Comparison of ENCODE assay signal across 19 mouse cellular contexts in the genomic region with DNA sequence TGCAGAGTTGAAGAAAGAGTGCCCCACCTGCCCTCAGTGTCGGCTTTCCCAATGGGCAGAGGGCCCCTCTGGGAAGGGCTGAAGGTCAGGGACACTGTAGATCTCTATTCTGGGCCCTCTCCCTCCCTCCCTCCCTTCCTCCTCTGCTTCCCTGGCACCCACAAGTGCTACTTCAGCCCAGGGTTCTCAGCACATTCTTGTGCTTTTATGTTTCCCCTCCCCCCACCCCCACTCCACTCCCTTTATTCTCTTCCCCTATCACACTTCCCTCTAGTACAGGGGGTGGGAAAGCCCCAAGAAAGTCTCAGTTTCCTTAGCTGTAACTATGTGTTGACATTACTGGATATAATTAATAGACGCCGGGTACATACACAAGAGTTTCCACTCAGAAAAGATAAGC. TPM values are rescaled to one million over a fixed set of nuclear protein-coding genes. Genes with fewer than 3 reads are reported as not detected.
DNase-seq lines count a peak whose midpoint lies in the region; ATAC-seq lines count a peak whose summit lies in the region.
"Had no signal": no experiment of that assay in that cellular context is flagged by ENCODE, and none has a peak within 500 bp of the region (broad histone marks: within the 10 kb centered on the region; RNA-seq: fewer than 3 reads in every experiment).

No protein-coding gene starts in this region.

- H3K4me1 ChIP-seq in hindbrain, embryonic 10.5 days (replicated peaks), result peaks cover 97% of the 10 kb centered on the region
- peaks cover 35% of the 10 kb centered on the region for H3K4me1 ChIP-seq in hindbrain, embryonic 11.5 days (replicated peaks; ENCODE audit: control insufficient read depth, insufficient read depth, low read length)
- H3K4me1 ChIP-seq in embryonic facial prominence, embryonic 10.5 days, result peaks cover 99% of the 10 kb centered on the region
- peaks cover 83% of the 10 kb centered on the region for H3K4me1 ChIP-seq in hindbrain, embryonic 15.5 days (replicated peaks)
- peaks cover 94% of the 10 kb centered on the region for H3K4me1 ChIP-seq in neural tube, embryonic 13.5 days (replicated peaks)

- H3K4me3 ChIP-seq in hindbrain, embryonic 10.5 days, result peak overlapping the region; percentile 13; the same call in 1 of the 2 replicates
- no peak overlapping the region for H3K4me3 ChIP-seq in hindbrain, embryonic 11.5 days (ENCODE audit: low read depth, low read length)
- H3K4me3 ChIP-seq in embryonic facial prominence, embryonic 10.5 days, result no peak overlapping the region
- no peak overlapping the region for H3K4me3 ChIP-seq in hindbrain, embryonic 15.5 days
- 0 out of 2 replicates have a peak overlapping the region, but pooled peaks have one; percentile 76 for H3K4me3 ChIP-seq in neural tube, embryonic 13.5 days
- H3K4me3 ChIP-seq: embryonic facial prominence, embryonic 12.5 days; left cerebral cortex, adult 2 months; limb, embryonic 15.5 days had no signal

- DNase-seq in hindbrain, embryonic 10.5 days (ENCODE audit: low spot score), result no peak
- no peak for DNase-seq in hindbrain, embryonic 11.5 days (ENCODE audit: low spot score)
- DNase-seq in embryonic facial prominence, embryonic 10.5 days (ENCODE audit: low spot score), result peak; percentile 7
- no peak for DNase-seq in ovary, adult 18-20 months (ENCODE audit: low spot score)
- no peak for DNase-seq in gastrocnemius, postnatal 10 days
- no peak for DNase-seq in urinary bladder, postnatal 36 days (ENCODE audit: low spot score in 2 of 2)
- DNase-seq: kidney, postnatal 36 days; lung, adult 2 months; spleen, adult 18-20 months had no signal

- H3K4me2 ChIP-seq in hindbrain, embryonic 11.5 days (replicated peaks; ENCODE audit: low read depth, low read length), result no peak overlapping the region
- peak overlapping the region; percentile 74 for H3K4me2 ChIP-seq in hindbrain, embryonic 15.5 days
- peak overlapping the region; percentile 86 for H3K4me2 ChIP-seq in neural tube, embryonic 13.5 days
- H3K4me2 ChIP-seq: embryonic facial prominence, embryonic 12.5 days; limb, embryonic 15.5 days had no signal

- 57% methylated on average over 3 of the region's 3 CpGs for WGBS in hindbrain, embryonic 10.5 days
- WGBS in hindbrain, embryonic 11.5 days, result 56% methylated on average over 3 of the region's 3 CpGs
- WGBS in embryonic facial prominence, embryonic 10.5 days, result 45% methylated on average over 3 of the region's 3 CpGs
- WGBS in hindbrain, embryonic 15.5 days, result 56% methylated on average over 3 of the region's 3 CpGs
- 53% methylated on average over 3 of the region's 3 CpGs for WGBS in neural tube, embryonic 13.5 days

- peaks cover 11% of the 10 kb centered on the region for H3K36me3 ChIP-seq in hindbrain, embryonic 10.5 days
- no peaks in the 10 kb centered on the region for H3K36me3 ChIP-seq in hindbrain, embryonic 11.5 days (ENCODE audit: control insufficient read depth, insufficient read depth, low read length)
- no peaks in the 10 kb centered on the region for H3K36me3 ChIP-seq in embryonic facial prominence, embryonic 10.5 days (replicated peaks)
- H3K36me3 ChIP-seq in hindbrain, embryonic 15.5 days, result no peaks in the 10 kb centered on the region
- no peaks in the 10 kb centered on the region for H3K36me3 ChIP-seq in neural tube, embryonic 13.5 days
- H3K36me3 ChIP-seq: embryonic facial prominence, embryonic 12.5 days; limb, embryonic 15.5 days had no signal

- H3K27ac ChIP-seq in hindbrain, embryonic 10.5 days, result 0 out of 2 replicates have a peak overlapping the region, but pooled peaks have one; percentile 100
- no peak overlapping the region for H3K27ac ChIP-seq in hindbrain, embryonic 11.5 days (ENCODE audit: low read depth, low read length)
- no peak overlapping the region for H3K27ac ChIP-seq in embryonic facial prominence, embryonic 10.5 days (replicated peaks)
- H3K27ac ChIP-seq in hindbrain, embryonic 15.5 days (replicated peaks), result no peak overlapping the region
- H3K27ac ChIP-seq in neural tube, embryonic 13.5 days (replicated peaks), result no peak overlapping the region
- H3K27ac ChIP-seq: embryonic facial prominence, embryonic 12.5 days; left cerebral cortex, adult 2 months; limb, embryonic 15.5 days had no signal

- no peaks in the 10 kb centered on the region for H3K9me3 ChIP-seq in hindbrain, embryonic 10.5 days
- no peaks in the 10 kb centered on the region for H3K9me3 ChIP-seq in hindbrain, embryonic 11.5 days (ENCODE audit: control insufficient read depth, low read length)
- H3K9me3 ChIP-seq in embryonic facial prominence, embryonic 10.5 days, result no peaks in the 10 kb centered on the region
- H3K9me3 ChIP-seq in hindbrain, embryonic 15.5 days, result no peaks in the 10 kb centered on the region
- H3K9me3 ChIP-seq in neural tube, embryonic 13.5 days, result no peaks in the 10 kb centered on the region
- H3K9me3 ChIP-seq: embryonic facial prominence, embryonic 12.5 days; limb, embryonic 15.5 days had no signal

- ATAC-seq in hindbrain, embryonic 11.5 days (ENCODE audit: low FRiP score), result no peak
- ATAC-seq in hindbrain, embryonic 15.5 days (ENCODE audit: low FRiP score, low read depth), result no peak
- ATAC-seq in neural tube, embryonic 13.5 days (ENCODE audit: low read depth), result no peak
- ATAC-seq: intestine, postnatal 0 days had no signal

- peaks cover 71% of the 10 kb centered on the region for H3K27me3 ChIP-seq in hindbrain, embryonic 10.5 days (ENCODE audit: insufficient read depth, poor library complexity, severe bottlenecking)
- no peaks in the 10 kb centered on the region for H3K27me3 ChIP-seq in hindbrain, embryonic 11.5 days (ENCODE audit: control insufficient read depth, insufficient read depth, low read length)
- H3K27me3 ChIP-seq in embryonic facial prominence, embryonic 10.5 days (replicated peaks; ENCODE audit: low read depth, poor library complexity, severe bottlenecking), result peaks cover 97% of the 10 kb centered on the region
- no peaks in the 10 kb centered on the region for H3K27me3 ChIP-seq in hindbrain, embryonic 15.5 days
- H3K27me3 ChIP-seq in neural tube, embryonic 13.5 days, result 0 out of 2 replicates have a peak, but pooled peaks cover 6% of the 10 kb centered on the region

- no peak overlapping the region for H3K9ac ChIP-seq in hindbrain, embryonic 11.5 days (ENCODE audit: low read depth, low read length)
- H3K9ac ChIP-seq in hindbrain, embryonic 15.5 days, result no peak overlapping the region
- peak overlapping the region; percentile 56; the same call in 1 of the 2 replicates for H3K9ac ChIP-seq in neural tube, embryonic 13.5 days
- H3K9ac ChIP-seq: embryonic facial prominence, embryonic 12.5 days; limb, embryonic 15.5 days had no signal

RNA-seq across cellular contexts. Expression of a gene that starts 3.4 kb away (rescaled TPM):
- 1.6 and 2.8 TPM in 2 replicates for polyA plus RNA-seq in hindbrain, embryonic 10.5 days (2016; fragmentation: Nextera tagmentation; extraction: Ambion mirVana)
- polyA plus RNA-seq in hindbrain, embryonic 11.5 days (2014; fragmentation: Nextera tagmentation; extraction: Ambion mirVana), result 2.9 and 4.8 TPM in 2 replicates
- 1.00 and 1.4 TPM in 2 replicates for polyA plus RNA-seq in embryonic facial prominence, embryonic 10.5 days (2016; fragmentation: Nextera tagmentation; extraction: Ambion mirVana)
- 2.7 and 2.8 TPM in 2 replicates for polyA plus RNA-seq in hindbrain, embryonic 15.5 days (2015; fragmentation: Nextera tagmentation; extraction: Ambion mirVana)
- 2.7 and 3.5 TPM in 2 replicates for polyA plus RNA-seq in neural tube, embryonic 13.5 days (2015; fragmentation: Nextera tagmentation; extraction: Ambion mirVana)
- under 1 TPM in 1 of 2 experiments, not detected in 1; 0.05 TPM for total RNA-seq in gastrocnemius, postnatal 10 days (2021)
- total RNA-seq: MEL had no signal
- polyA plus RNA-seq: heart, postnatal 0 days; intestine, postnatal 0 days; lung, adult 2 months had no signal

RNA-seq across cellular contexts. Expression of a gene that starts 3.4 kb away (rescaled TPM):
- polyA plus RNA-seq in hindbrain, embryonic 10.5 days (2016; fragmentation: Nextera tagmentation; extraction: Ambion mirVana), result 2.6 and 7.7 TPM in 2 replicates
- 8.9 and 11.3 TPM in 2 replicates for polyA plus RNA-seq in hindbrain, embryonic 11.5 days (2014; fragmentation: Nextera tagmentation; extraction: Ambion mirVana)
- polyA plus RNA-seq in embryonic facial prominence, embryonic 10.5 days (2016; fragmentation: Nextera tagmentation; extraction: Ambion mirVana), result 1.9 and 2.0 TPM in 2 replicates
- 14.1 and 16.2 TPM in 2 replicates for polyA plus RNA-seq in hindbrain, embryonic 15.5 days (2015; fragmentation: Nextera tagmentation; extraction: Ambion mirVana)
- polyA plus RNA-seq in neural tube, embryonic 13.5 days (2015; fragmentation: Nextera tagmentation; extraction: Ambion mirVana), result 19.1 and 22.6 TPM in 2 replicates
- not detected for total RNA-seq in gastrocnemius, postnatal 10 days (2021)
- total RNA-seq: MEL had no signal
- polyA plus RNA-seq: heart, postnatal 0 days; lung, adult 2 months had no signal

RNA-seq across cellular contexts. Expression of a gene that starts 34.9 kb away (rescaled TPM):
- polyA plus RNA-seq in hindbrain, embryonic 10.5 days (2016; fragmentation: Nextera tagmentation; extraction: Ambion mirVana), result 0.24 and 0.31 TPM in 2 replicates
- not detected in 2 replicates for polyA plus RNA-seq in hindbrain, embryonic 11.5 days (2014; fragmentation: Nextera tagmentation; extraction: Ambion mirVana)
- not detected in 2 replicates for polyA plus RNA-seq in embryonic facial prominence, embryonic 10.5 days (2016; fragmentation: Nextera tagmentation; extraction: Ambion mirVana)
- polyA plus RNA-seq in hindbrain, embryonic 15.5 days (2015; fragmentation: Nextera tagmentation; extraction: Ambion mirVana), result 0.25 and 0.68 TPM in 2 replicates
- polyA plus RNA-seq in neural tube, embryonic 13.5 days (2015; fragmentation: Nextera tagmentation; extraction: Ambion mirVana), result not detected in 2 replicates
- not detected for total RNA-seq in gastrocnemius, postnatal 10 days (2021)
- total RNA-seq: left cerebral cortex, adult 2 months; MEL had no signal
- polyA plus RNA-seq: embryonic facial prominence, embryonic 12.5 days; gonadal fat pad, adult 2 months; heart, postnatal 0 days; intestine, postnatal 0 days; limb, embryonic 15.5 days; lung, adult 2 months; urinary bladder, adult 2 months had no signal

RNA-seq across cellular contexts. Expression of a gene that starts 55.1 kb away (rescaled TPM):
- polyA plus RNA-seq in hindbrain, embryonic 10.5 days (2016; fragmentation: Nextera tagmentation; extraction: Ambion mirVana), result 2.1 and 2.2 TPM in 2 replicates
- polyA plus RNA-seq in hindbrain, embryonic 11.5 days (2014; fragmentation: Nextera tagmentation; extraction: Ambion mirVana), result 0.82 and 1.1 TPM in 2 replicates
- polyA plus RNA-seq in embryonic facial prominence, embryonic 10.5 days (2016; fragmentation: Nextera tagmentation; extraction: Ambion mirVana), result 2.3 and 3.2 TPM in 2 replicates
- 1.00 and 1.1 TPM in 2 replicates for polyA plus RNA-seq in hindbrain, embryonic 15.5 days (2015; fragmentation: Nextera tagmentation; extraction: Ambion mirVana)
- polyA plus RNA-seq in neural tube, embryonic 13.5 days (2015; fragmentation: Nextera tagmentation; extraction: Ambion mirVana), result 0.11 and 0.47 TPM in 2 replicates
- total RNA-seq in gastrocnemius, postnatal 10 days (2021), result 1 to 10 TPM; 1.2 to 2.3 TPM

Comparison
In these comparisons a context has a peak if more than half of its experiments do, and no peak if none do; other contexts are left out.
1. H3K4me3 ChIP-seq: peak in hindbrain, embryonic 10.5 days (single experiment) and neural tube, embryonic 13.5 days (single experiment); none in hindbrain, embryonic 11.5 days (single experiment), embryonic facial prominence, embryonic 10.5 days (single experiment) and hindbrain, embryonic 15.5 days (single experiment).